Mouse (Mus musculus) liver, postnatal 0 days (tissue): Measurements from ENCODE around the gene Hltf. TPM values are rescaled to one million over a fixed set of nuclear protein-coding genes. Genes with fewer than 3 reads are reported as not detected.

Experiments used
- ATAC-seq: fragments of 200-750 bp; cut with Nextera tagmentation; 2 replicates; pipeline ENCODE4 v1.8.0; 2017; ENCODE audit warnings: mild to moderate bottlenecking, moderate library complexity
- DNase-seq: peaks from one replicate; pipeline ENCODE4 v3.0.0-alpha.2; 2016
- H3K27ac ChIP-seq: fragments of 300-500 bp; sonication (generic); 2 replicates; pipeline ENCODE4 v1.5.1; 2014; ENCODE audit warnings: antibody characterized with exemption, moderate library complexity, mild to moderate bottlenecking, low read depth
- H3K27me3 ChIP-seq: fragments of 300-500 bp; sonication (generic); 2 replicates; pipeline ENCODE4 v1.6.1; 2014; ENCODE audit warnings: low read length, control low read depth, mixed read lengths; ENCODE audit not compliant: insufficient read depth
- H3K36me3 ChIP-seq: fragments of 300-500 bp; sonication (generic); replicated peaks from 2 replicates; pipeline ENCODE4 v1.6.1; 2014; ENCODE audit warnings: mild to moderate bottlenecking, control low read depth, low read length, moderate library complexity, mixed read lengths; ENCODE audit not compliant: insufficient read depth
- H3K4me1 ChIP-seq: fragments of 300-500 bp; sonication (generic); 2 replicates; pipeline ENCODE4 v1.6.1; 2014; ENCODE audit warnings: antibody characterized with exemption, mild to moderate bottlenecking, control low read depth; ENCODE audit not compliant: insufficient read depth
- H3K4me2 ChIP-seq: fragments of 300-500 bp; sonication (generic); 2 replicates; pipeline ENCODE4 v1.6.1; 2014; ENCODE audit warnings: low read depth, mild to moderate bottlenecking, low read length, moderate library complexity, mixed read lengths
- H3K4me3 ChIP-seq: fragments of 300-500 bp; sonication (generic); 2 replicates; pipeline ENCODE4 v1.5.1; 2014; ENCODE audit warnings: low read depth, low read length
- H3K9ac ChIP-seq: fragments of 300-500 bp; sonication (generic); replicated peaks from 2 replicates; pipeline ENCODE4 v1.6.1; 2014; ENCODE audit warnings: mild to moderate bottlenecking, moderate library complexity
- H3K9me3 ChIP-seq: fragments of 300-500 bp; sonication (generic); 2 replicates; pipeline ENCODE4 v1.6.1; 2016; ENCODE audit warnings: mild to moderate bottlenecking, control low read depth, low read length, mixed read lengths
- CTCF ChIP-seq: sonication (generic); IDR thresholded peaks from 2 replicates; pipeline ENCODE4 v1.5.1; 2016; ENCODE audit warnings: antibody characterized with exemption, low read depth
- EP300 ChIP-seq: IDR thresholded peaks from 2 replicates; pipeline ENCODE4 v1.6.1; 2016; ENCODE audit warnings: antibody characterized with exemption, low read depth, mild to moderate bottlenecking
- WGBS: fragments of 180-500 bp; shearing (Covaris S2); extraction: QIAGEN DNeasy Blood & Tissue Kit; methylation state at CpG from one replicate; pipeline ENCODE4 v1.1.7; 2014; ENCODE audit not compliant: insufficient replicate concordance; 5-methylcytosine and 5-hydroxymethylcytosine counted together
- polyA plus RNA-seq: library from polyadenylated mRNA; unstranded; fragments of >200 nt; fragmentation: Nextera tagmentation; extraction: Ambion mirVana; gene quantifications from 2 replicates; pipeline ENCODE4 v1.2.1, GENCODE M21; 2015

Hltf gene
- polyA plus RNA-seq, 1 experiment from 2014 or later = 8.2 TPM

DNA sequence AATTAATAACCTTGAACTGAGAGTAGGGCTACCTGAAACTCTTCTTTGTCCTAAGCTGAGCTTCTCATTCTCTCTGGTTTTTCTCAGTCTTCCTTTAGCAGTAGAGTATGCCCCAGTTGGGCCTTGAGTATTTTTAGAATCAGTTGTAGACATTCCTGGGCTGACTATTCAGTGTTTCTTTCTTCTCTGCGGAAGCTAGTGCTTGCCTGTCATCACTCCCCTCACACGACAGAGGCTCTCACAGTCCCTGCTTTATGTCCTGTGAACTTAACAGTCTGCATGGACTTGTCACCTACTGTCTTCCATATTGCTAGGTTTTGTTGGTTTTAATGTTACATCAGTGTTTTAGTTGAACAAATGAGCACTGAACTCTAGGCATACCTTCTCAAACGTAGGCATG, 24.6 kb downstream of the Hltf start:
- Histone ChIP-seq H3K4me1 (no peaks in the 10 kb centered on the region), H3K4me3 (no peak overlapping the region), H3K9me3 (no peaks in the 10 kb centered on the region), H3K9ac (no peak overlapping the region), H3K36me3 (peaks cover 14% of the 10 kb centered on the region), H3K27me3 (no peaks in the 10 kb centered on the region), H3K27ac (no peak overlapping the region), H3K4me2 (no peak overlapping the region)
- DNase-seq = no peak
- no peak for ATAC-seq
- no peak for TF ChIP-seq CTCF
- no peak for TF ChIP-seq EP300
- 71% methylated on average over 3 of the region's 3 CpGs for WGBS

DNA sequence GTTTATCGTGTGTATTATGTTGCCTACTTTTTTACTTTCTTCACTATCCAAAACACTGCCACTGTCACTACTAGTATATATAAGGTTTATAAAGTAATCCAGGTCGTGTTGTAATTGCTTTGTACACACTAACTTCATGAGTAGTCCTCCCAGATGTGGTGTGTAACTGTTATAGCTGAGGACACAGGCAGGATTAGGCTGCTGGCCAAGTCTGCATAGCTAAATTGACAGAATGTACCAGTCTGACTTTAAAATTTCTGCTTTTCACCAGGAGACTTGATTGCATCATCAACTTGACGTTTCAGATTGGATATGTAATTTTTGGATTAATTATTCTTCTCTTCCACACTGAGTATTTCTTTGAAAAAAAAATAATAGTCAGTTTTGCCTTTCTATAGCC, 46.2 kb downstream of the Hltf start:
- no peak for TF ChIP-seq EP300
- no peak for TF ChIP-seq CTCF
- Histone ChIP-seq H3K4me1 (no peaks in the 10 kb centered on the region), H3K9ac (no peak overlapping the region), H3K9me3 (no peaks in the 10 kb centered on the region), H3K36me3 (peaks cover 19% of the 10 kb centered on the region), H3K27me3 (no peaks in the 10 kb centered on the region), H3K4me2 (no peak overlapping the region), H3K27ac (no peak overlapping the region), H3K4me3 (no peak overlapping the region)
- ATAC-seq (no peak), DNase-seq (no peak)
- WGBS = 56% methylated on average over 3 of the region's 3 CpGs

DNA sequence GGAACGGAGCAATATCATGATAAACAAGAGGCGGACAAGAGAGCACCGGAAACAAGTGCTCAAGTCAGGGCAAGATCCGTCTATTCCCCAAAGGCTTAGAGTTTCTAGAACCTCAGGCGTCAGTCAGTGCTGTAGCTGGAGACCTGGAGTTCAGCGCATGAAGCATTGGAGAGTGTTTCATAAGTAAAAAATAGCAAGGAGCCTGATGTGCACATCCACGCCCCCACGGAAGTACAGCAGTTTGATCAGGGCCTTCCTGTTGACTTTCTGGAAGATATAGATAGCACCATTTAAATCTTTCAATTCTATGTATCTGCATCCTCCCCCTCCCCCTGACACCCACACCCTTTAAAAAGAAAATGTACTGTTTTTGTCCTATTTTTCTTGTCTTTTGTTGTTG, 46.7 kb downstream of the Hltf start:
- TF ChIP-seq CTCF (no peak), EP300 (no peak)
- WGBS = 64% methylated on average over 8 of the region's 8 CpGs
- Histone ChIP-seq H3K9me3 (no peaks in the 10 kb centered on the region), H3K4me2 (no peak overlapping the region), H3K36me3 (peaks cover 21% of the 10 kb centered on the region), H3K27ac (no peak overlapping the region), H3K4me3 (no peak overlapping the region), H3K27me3 (no peaks in the 10 kb centered on the region), H3K4me1 (no peaks in the 10 kb centered on the region), H3K9ac (no peak overlapping the region)
- 0 out of 2 replicates have a peak, but pooled peaks have one; percentile 23 for ATAC-seq
- DNase-seq = no peak

DNA sequence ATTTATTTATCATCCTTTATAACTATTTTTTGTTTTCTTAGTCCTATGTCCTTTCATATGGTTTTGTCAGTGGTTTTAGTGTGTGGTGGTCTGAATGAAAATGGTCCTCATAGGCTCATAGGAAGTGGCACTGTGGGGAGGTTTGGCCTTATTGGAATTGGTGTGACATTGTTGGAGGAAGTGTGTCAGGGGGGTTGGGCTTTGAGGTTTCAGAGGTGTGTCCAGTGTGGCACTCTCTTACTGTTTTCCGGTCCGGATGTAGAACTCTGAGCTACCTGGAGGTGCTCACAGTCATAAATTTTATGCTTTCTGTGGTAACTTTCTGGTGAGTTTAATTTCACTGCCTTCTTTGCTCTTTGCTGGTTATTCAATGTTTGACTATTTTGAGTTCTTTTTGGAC, 47.2 kb downstream of the Hltf start:
- no peak for DNase-seq

DNA sequence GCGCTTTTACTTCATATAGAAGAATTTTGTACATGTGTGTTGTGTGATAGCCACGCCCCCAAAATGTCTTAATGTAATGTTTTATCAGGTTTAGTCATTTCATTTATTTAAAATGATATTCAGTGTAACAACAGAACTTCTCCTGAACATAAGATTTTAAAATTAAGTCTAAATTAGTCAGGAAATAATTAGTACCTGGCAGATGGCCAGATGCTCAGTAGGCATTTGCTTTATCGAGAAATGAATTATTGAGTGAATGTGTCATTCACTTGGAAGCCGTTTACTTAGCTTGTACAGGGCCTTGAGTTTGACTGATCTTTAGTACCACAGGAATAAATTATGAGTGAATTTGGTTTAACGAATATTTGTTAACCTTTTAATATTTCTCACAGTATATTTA, 51.3 kb downstream of the Hltf start:
- Histone ChIP-seq H3K27ac (no peak overlapping the region), H3K4me2 (no peak overlapping the region), H3K36me3 (peaks cover 37% of the 10 kb centered on the region), H3K27me3 (no peaks in the 10 kb centered on the region), H3K4me3 (no peak overlapping the region), H3K4me1 (no peaks in the 10 kb centered on the region), H3K9ac (no peak overlapping the region), H3K9me3 (no peaks in the 10 kb centered on the region)
- ATAC-seq (no peak), DNase-seq (no peak)
- 88% methylated on average over 5 of the region's 5 CpGs for WGBS
- TF ChIP-seq EP300 (no peak), CTCF (no peak)

More for the DNA sequence above, 47.2 kb downstream of the Hltf start:
- no peaks in the 10 kb centered on the region for H3K9me3 ChIP-seq
- WGBS = 65% methylated on average over 2 of the region's 2 CpGs
- TF ChIP-seq EP300 (no peak), CTCF (no peak)
- no peak overlapping the region for H3K27ac ChIP-seq
- no peak for ATAC-seq
- H3K27me3 ChIP-seq = no peaks in the 10 kb centered on the region
- H3K4me2 ChIP-seq = no peak overlapping the region
- no peaks in the 10 kb centered on the region for H3K4me1 ChIP-seq
- no peak overlapping the region for H3K4me3 ChIP-seq
- no peak overlapping the region for H3K9ac ChIP-seq
- peaks cover 26% of the 10 kb centered on the region for H3K36me3 ChIP-seq

DNA sequence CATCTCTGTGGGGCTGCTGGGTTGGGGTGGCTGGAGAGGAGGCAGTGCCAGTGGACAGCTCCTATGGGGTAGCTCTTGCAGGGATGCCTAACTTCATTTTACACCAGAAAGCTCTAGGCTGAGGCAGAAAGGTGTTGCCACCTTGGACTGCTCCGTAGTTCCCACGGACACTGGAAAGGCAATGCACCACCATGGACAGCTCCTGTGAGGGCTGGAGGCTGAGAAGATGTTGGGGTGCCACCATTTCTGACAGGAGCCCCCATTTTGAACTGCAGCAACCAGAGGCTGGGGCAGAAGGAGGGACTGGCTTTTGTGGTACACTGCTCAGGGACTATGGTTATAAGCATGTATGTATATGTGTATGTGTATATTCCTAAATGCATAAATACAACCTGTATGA, 54.3 kb downstream of the Hltf start:
- 80% methylated on average over 2 of the region's 2 CpGs for WGBS
- no peak overlapping the region for H3K9ac ChIP-seq
- no peak for ATAC-seq

DNA sequence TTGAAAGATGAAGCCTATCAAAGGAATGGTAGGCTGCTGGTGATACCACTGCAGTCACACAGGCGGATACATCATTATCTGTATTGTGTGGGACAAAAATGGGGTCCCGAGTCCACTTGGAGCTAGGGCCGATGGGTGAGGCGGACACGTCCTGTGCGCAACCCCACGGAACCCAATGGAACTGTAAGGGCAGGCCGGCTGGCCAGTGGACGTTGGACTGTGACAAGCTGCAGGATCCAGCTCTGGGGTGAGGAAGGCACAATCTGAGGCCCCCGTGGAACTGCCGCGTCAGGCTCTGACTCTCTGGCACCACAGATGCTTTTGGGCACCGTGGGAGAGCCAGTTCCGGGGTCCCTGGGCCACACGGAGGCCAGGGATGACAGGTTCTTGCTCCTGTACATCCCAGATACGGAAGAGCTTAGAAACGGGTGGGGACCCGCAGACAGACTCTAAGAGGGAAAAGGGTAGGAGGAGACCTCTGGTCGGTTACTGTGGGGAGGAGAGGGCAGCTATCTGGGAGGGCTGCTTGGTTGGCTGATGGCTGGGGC, 61.5 kb downstream of the Hltf start:
- Histone ChIP-seq H3K9ac (no peak overlapping the region), H3K4me1 (no peaks in the 10 kb centered on the region), H3K4me3 (no peak overlapping the region), H3K36me3 (peaks cover 16% of the 10 kb centered on the region), H3K9me3 (no peaks in the 10 kb centered on the region), H3K27ac (no peak overlapping the region), H3K27me3 (no peaks in the 10 kb centered on the region), H3K4me2 (no peak overlapping the region)
- ATAC-seq = no peak
- TF ChIP-seq EP300 (no peak), CTCF (no peak)
- 84% methylated on average over 19 of the region's 19 CpGs for WGBS
- DNase-seq = no peak

More for the DNA sequence above, 54.3 kb downstream of the Hltf start:
- no peak overlapping the region for H3K4me3 ChIP-seq
- no peak overlapping the region for H3K27ac ChIP-seq
- no peaks in the 10 kb centered on the region for H3K27me3 ChIP-seq
- no peak overlapping the region for H3K4me2 ChIP-seq
- H3K4me1 ChIP-seq = no peaks in the 10 kb centered on the region
- no peaks in the 10 kb centered on the region for H3K9me3 ChIP-seq
- TF ChIP-seq EP300 (no peak), CTCF (no peak)
- no peak for DNase-seq
- peaks cover 43% of the 10 kb centered on the region for H3K36me3 ChIP-seq
